Mouse (Mus musculus) C2C12 (cell line): ENCODE data around the gene Otud4. TPM values are rescaled to one million over a fixed set of nuclear protein-coding genes. Genes with fewer than 3 reads are reported as not detected.
"Not testable (repeated sequence)": the region's sequence is repeated elsewhere in the genome, so short reads cannot be mapped to it uniquely, and the experiment has no call there.

ENCODE experiments used
- H3K27me3 ChIP-seq: one replicate; pipeline ENCODE4 v1.6.1; 2011; ENCODE audit not compliant: control insufficient read depth, insufficient read depth, insufficient read length
- H3K36me3 ChIP-seq: one replicate; pipeline ENCODE4 v1.6.1; 2011; ENCODE audit not compliant: control insufficient read depth, insufficient read depth
- H3K4me3 ChIP-seq: one replicate; pipeline ENCODE4 v1.5.1; 2011; ENCODE audit warnings: mild to moderate bottlenecking, control low read depth; ENCODE audit not compliant: poor library complexity, insufficient read depth, severe bottlenecking
- H3K79me2 ChIP-seq: one replicate; pipeline ENCODE4 v1.6.1; 2011; ENCODE audit not compliant: control insufficient read depth, insufficient read depth
- H3K79me3 ChIP-seq: one replicate; pipeline ENCODE4 v1.6.1; 2011; ENCODE audit warnings: low read depth, control low read depth
- H3ac ChIP-seq: one replicate; pipeline ENCODE3; 2011; ENCODE audit warnings: low read depth; ENCODE audit not compliant: control insufficient read depth, insufficient read length
- CEBPB ChIP-seq: IDR thresholded peaks from one replicate; pipeline ENCODE4 v1.6.1; 2011; ENCODE audit warnings: low read depth, mild to moderate bottlenecking, control low read depth, moderate library complexity
- CTCF ChIP-seq: IDR thresholded peaks from one replicate; pipeline ENCODE4 v1.5.1; 2011; ENCODE audit not compliant: control insufficient read depth, insufficient read depth, insufficient read length
- FOSL1 ChIP-seq: IDR thresholded peaks from one replicate; pipeline ENCODE4 v1.8.0; 2011; ENCODE audit warnings: mild to moderate bottlenecking, low read length; ENCODE audit not compliant: poor library complexity, insufficient read depth, severe bottlenecking
- MAX ChIP-seq: IDR thresholded peaks from one replicate; pipeline ENCODE4 v1.6.1; 2011; ENCODE audit warnings: mild to moderate bottlenecking, control low read depth
- MYOD1 ChIP-seq: IDR thresholded peaks from one replicate; pipeline ENCODE4 v1.6.1; 2011; ENCODE audit warnings: low read depth; ENCODE audit not compliant: control insufficient read depth, insufficient read length
- MYOG ChIP-seq: IDR thresholded peaks from one replicate; pipeline ENCODE4 v1.6.1; 2011; ENCODE audit not compliant: control insufficient read depth, insufficient read length; ENCODE audit errors: extremely low read depth
- USF1 ChIP-seq: IDR thresholded peaks from one replicate; pipeline ENCODE4 v1.6.1; 2011; ENCODE audit warnings: low read depth, mild to moderate bottlenecking, control low read depth, moderate library complexity
- polyA plus RNA-seq: library from polyadenylated mRNA; unstranded; fragments of >200 nt; fragmentation: generic; extraction: Trizol; gene quantifications from one replicate; pipeline ENCODE4 v1.2.1, GENCODE M21; 2012; ENCODE audit warnings: missing spikeins

Gene Otud4
- polyA plus RNA-seq, 1 experiment: 12.9 TPM

DNA sequence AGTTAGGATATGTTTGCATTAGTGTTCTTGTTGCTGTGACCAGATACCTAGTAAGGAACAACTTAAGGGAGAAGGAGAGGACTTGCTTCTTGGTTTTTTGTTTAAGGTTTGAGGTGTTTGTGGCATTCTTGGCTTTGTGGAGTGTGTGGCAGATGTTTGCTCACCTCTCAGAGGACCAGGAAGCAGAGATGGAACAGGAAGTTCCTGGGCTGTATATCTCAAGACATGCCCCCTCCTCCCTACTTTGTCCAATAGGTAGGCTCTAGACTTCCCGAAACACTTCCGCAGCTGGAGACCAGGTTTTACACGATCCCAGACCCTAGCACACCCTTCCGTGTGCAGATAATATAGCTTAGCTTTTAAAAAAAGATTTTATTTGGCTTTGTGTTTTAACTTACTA, 10.2 kb downstream of the Otud4 start:
- Histone ChIP-seq H3K79me2 (peaks cover 100% of the 10 kb centered on the region), H3ac (no peak overlapping the region), H3K79me3 (peaks cover 94% of the 10 kb centered on the region), H3K27me3 (no peaks in the 10 kb centered on the region), H3K4me3 (no peak overlapping the region), H3K36me3 (peaks cover 94% of the 10 kb centered on the region)
- TF ChIP-seq MYOG (no peak), FOSL1 (no peak), CEBPB (no peak), MYOD1 (no peak), CTCF (no peak), MAX (no peak), USF1 (no peak)

DNA sequence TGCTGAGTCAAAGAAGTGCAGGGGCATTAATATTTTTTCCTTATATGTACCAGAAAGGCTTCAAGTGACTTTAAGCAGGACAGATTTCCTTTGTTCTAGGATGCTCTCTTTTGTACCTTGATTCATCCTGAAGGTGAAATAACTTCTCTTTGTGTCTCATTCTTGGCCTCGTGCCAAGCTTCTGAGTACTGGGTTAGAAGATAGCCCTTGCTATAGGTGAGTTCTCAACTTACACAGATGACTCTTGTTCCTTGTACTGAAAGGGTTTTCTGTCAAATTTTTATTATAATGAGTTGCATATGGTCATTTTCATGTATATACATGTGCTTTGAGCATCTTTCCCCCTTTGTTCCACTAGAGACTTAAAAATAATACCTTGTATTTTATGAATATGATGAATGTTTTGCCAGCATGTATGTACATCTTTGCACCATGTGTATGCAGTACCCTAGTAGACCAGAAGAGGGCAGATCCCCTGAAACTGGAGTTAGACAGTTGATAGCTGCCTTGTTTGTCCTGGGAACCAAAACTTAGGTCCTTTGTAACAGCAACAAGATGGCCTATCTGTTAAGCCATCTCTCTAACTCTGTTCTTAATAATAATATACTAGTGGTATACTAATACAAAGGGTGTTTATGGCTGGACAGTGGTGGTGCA, 10.9 kb downstream of the Otud4 start:
- Histone ChIP-seq H3K27me3 (no peaks in the 10 kb centered on the region), H3K79me2 (peaks cover 100% of the 10 kb centered on the region), H3K4me3 (no peak overlapping the region), H3ac (no peak overlapping the region), H3K79me3 (peaks cover 91% of the 10 kb centered on the region), H3K36me3 (peaks cover 93% of the 10 kb centered on the region)
- no peak for TF ChIP-seq MYOG
- TF ChIP-seq CEBPB: no peak
- no peak for TF ChIP-seq MYOD1
- no peak for TF ChIP-seq MAX
- no peak for TF ChIP-seq FOSL1
- TF ChIP-seq CTCF: no peak
- no peak for TF ChIP-seq USF1

DNA sequence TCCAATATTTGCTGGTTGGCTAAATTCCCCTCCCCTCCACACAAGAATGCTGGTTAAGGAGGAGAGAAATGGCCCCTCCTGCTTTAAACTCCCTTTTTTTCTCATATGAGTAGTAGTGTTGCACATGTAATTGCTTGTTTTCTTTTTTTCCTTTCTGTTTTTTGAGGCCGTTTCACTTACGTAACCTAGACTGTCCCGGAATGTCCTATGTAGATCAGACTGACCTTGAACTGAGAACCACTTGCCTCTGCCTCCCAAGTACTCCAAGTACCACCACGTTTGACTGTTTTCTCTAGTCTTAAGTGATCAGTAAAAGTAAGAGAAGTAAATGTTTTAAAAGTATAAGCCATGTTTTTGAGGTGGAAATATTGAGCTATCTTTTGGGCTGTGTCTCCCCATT, 14.3 kb downstream of the Otud4 start:
- H3K4me3 ChIP-seq: no peak overlapping the region
- peaks cover 84% of the 10 kb centered on the region for H3K79me3 ChIP-seq
- H3K79me2 ChIP-seq: peaks cover 97% of the 10 kb centered on the region
- H3ac ChIP-seq: no peak overlapping the region
- TF ChIP-seq MAX: no peak
- no peak for TF ChIP-seq CEBPB
- TF ChIP-seq CTCF: no peak
- TF ChIP-seq MYOG: no peak
- no peak for TF ChIP-seq FOSL1
- no peak for TF ChIP-seq USF1
- TF ChIP-seq MYOD1: no peak
- no peaks in the 10 kb centered on the region for H3K27me3 ChIP-seq
- peaks cover 93% of the 10 kb centered on the region for H3K36me3 ChIP-seq

DNA sequence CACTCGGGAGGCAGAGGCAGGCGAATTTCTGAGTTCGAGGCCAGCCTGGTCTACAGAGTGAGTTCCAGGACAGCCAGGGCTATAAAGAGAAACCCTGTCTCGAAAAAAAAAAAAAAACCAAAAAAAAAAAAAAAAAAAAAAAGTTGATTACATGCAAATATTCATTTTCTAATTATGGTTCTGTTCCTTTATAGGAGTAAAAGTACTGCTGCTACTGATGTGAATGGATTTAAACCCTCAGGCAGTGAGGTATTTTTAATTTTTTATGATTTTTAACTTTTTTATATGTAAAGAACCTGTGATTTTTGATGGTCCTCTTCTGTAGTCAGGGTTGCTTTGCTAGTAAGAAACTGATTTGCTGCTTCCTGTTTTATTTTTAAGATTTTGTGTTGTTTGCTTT, 19.3 kb downstream of the Otud4 start:
- H3ac ChIP-seq, H3K4me3 ChIP-seq, H3K27me3 ChIP-seq: not testable (repeated sequence)
- Histone ChIP-seq H3K79me2 (peaks cover 75% of the 10 kb centered on the region), H3K79me3 (peaks cover 48% of the 10 kb centered on the region), H3K36me3 (peaks cover 95% of the 10 kb centered on the region)

DNA sequence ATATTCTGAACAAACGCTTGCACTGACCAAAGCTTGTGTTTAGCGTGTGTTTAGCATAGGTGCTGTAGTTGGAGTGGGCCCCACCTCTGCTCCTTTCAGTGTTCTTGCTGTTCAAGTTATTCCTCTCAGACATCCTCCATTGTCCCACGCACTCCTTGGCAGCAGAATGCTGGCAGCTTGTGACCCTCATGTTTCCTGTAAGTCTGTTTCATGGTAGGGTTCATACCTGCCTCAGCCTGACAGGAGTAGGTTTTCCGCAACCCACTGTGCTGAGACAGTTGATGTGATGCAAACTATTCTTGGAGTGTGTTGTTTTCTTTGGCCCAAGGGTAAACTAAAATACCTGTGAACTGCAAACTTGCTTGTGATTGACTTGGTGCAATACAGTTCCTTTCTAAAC, 37.0 kb downstream of the Otud4 start:
- TF ChIP-seq CTCF: no peak
- no peak for TF ChIP-seq USF1
- no peak for TF ChIP-seq CEBPB
- TF ChIP-seq MYOD1: no peak
- no peak for TF ChIP-seq FOSL1
- TF ChIP-seq MAX: no peak
- TF ChIP-seq MYOG: no peak
- Histone ChIP-seq H3K36me3 (peaks cover 60% of the 10 kb centered on the region), H3K79me2 (peaks cover 50% of the 10 kb centered on the region), H3K79me3 (peaks cover 21% of the 10 kb centered on the region), H3K27me3 (no peaks in the 10 kb centered on the region), H3ac (no peak overlapping the region), H3K4me3 (no peak overlapping the region)

DNA sequence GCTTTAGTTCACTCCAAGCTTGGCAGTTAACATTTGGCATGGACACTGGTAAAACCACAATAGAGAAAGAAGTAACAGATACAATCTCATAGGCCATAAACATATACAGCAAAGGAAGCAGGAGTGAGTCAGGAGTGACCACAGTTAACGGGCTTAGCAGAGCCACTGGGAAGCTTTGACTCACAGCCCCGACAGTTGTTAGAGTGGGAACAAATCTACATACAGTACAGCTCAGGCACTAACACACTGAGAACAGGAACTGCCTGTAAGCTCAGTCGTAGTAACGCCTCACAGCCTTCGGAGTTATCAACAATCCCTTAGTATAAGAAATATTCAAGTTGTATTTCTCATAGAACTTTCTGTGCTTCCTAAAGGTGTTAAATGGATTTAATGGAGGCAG, 39.6 kb downstream of the Otud4 start:
- no peak for TF ChIP-seq MYOG
- peak; percentile 34 for TF ChIP-seq MYOD1
- TF ChIP-seq CEBPB: no peak
- peak; percentile 78 for TF ChIP-seq FOSL1
- Histone ChIP-seq H3K79me3 (peaks cover 16% of the 10 kb centered on the region), H3ac (no peak overlapping the region), H3K4me3 (no peak overlapping the region), H3K36me3 (peaks cover 63% of the 10 kb centered on the region), H3K27me3 (no peaks in the 10 kb centered on the region), H3K79me2 (peaks cover 27% of the 10 kb centered on the region)

DNA sequence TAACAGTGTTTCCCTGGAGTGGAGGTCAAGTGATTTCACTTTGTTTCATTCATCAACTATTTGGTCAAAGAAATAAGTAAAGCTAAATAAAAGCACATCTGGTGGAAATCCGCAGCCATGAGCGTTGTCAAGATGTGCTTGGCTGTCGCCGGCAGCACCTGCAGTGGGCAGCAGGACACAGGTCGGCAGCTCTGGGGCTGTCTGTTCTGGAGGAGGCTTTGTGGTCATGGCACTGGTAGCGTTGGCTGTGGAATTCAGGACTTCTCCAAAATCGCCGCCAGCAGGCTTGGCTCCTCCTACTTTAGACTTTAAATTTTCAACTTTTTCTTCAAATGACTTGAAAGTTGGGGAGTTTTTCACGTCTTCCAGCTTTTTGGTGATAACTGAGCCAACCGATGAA, 40.7 kb downstream of the Otud4 start:
- not testable (repeated sequence) for H3K4me3 ChIP-seq, H3K27me3 ChIP-seq, H3ac ChIP-seq
- H3K79me3 ChIP-seq: peaks cover 13% of the 10 kb centered on the region
- H3K36me3 ChIP-seq: peaks cover 64% of the 10 kb centered on the region
- peaks cover 16% of the 10 kb centered on the region for H3K79me2 ChIP-seq
